Mouse (Mus musculus) forelimb bud, embryonic 11.5 days (tissue): ENCODE measurements around the gene Echdc3.

Experiments used
- DNase-seq: peaks from one replicate; pipeline ENCODE4 v3.0.0-alpha.2; 2012; ENCODE audit warnings: low read depth, low spot score

Gene Echdc3

GRCm38 (mm10) chr2:6212724-6213511 lies at the start of gene Echdc3:
Gene Echdc3, minus strand, starts transcription at chr2:6213033.
- DNase-seq: peak; percentile 82

- DNase-seq: no peak
Measured at GRCm38 (mm10) chr2:6261718-6262117, 48.9 kb upstream of the Echdc3 start.

- DNase-seq: no peak
Measured at GRCm38 (mm10) chr2:6261201-6261672, 48.4 kb upstream of the Echdc3 start.

- no peak for DNase-seq
Measured at GRCm38 (mm10) chr2:6260661-6261060, 47.8 kb upstream of the Echdc3 start.

- DNase-seq: no peak
Measured at GRCm38 (mm10) chr2:6259182-6259581, 46.3 kb upstream of the Echdc3 start.

- no peak for DNase-seq
Measured at GRCm38 (mm10) chr2:6258026-6258425, 45.2 kb upstream of the Echdc3 start.

- no peak for DNase-seq
Measured at GRCm38 (mm10) chr2:6257146-6257545, 44.3 kb upstream of the Echdc3 start.

- peak; percentile 25 for DNase-seq
Measured at GRCm38 (mm10) chr2:6255989-6256841, 43.4 kb upstream of the Echdc3 start.

GRCm38 (mm10) chr2:6255402-6255988 lies 42.7 kb upstream of the Echdc3 start:
- DNase-seq: no peak

GRCm38 (mm10) chr2:6252491-6252890 lies 39.7 kb upstream of the Echdc3 start:
- DNase-seq: no peak

- no peak for DNase-seq
Measured at GRCm38 (mm10) chr2:6251076-6251496, 38.3 kb upstream of the Echdc3 start.

- DNase-seq: no peak
Measured at GRCm38 (mm10) chr2:6241446-6241845, 28.6 kb upstream of the Echdc3 start.

- DNase-seq: no peak
Measured at GRCm38 (mm10) chr2:6240072-6240471, 27.2 kb upstream of the Echdc3 start.

- no peak for DNase-seq
Measured at GRCm38 (mm10) chr2:6239333-6239732, 26.5 kb upstream of the Echdc3 start.

GRCm38 (mm10) chr2:6238679-6239078 lies 25.8 kb upstream of the Echdc3 start:
- DNase-seq: no peak

GRCm38 (mm10) chr2:6238244-6238643 lies 25.4 kb upstream of the Echdc3 start:
- DNase-seq: no peak

- DNase-seq: no peak
Measured at GRCm38 (mm10) chr2:6233353-6233752, 20.5 kb upstream of the Echdc3 start.

- DNase-seq: no peak
Measured at GRCm38 (mm10) chr2:6232755-6233154, 19.9 kb upstream of the Echdc3 start.

GRCm38 (mm10) chr2:6230865-6231264 lies 18.0 kb upstream of the Echdc3 start:
- DNase-seq: no peak

- DNase-seq: no peak
Measured at GRCm38 (mm10) chr2:6229597-6230290, 16.9 kb upstream of the Echdc3 start.

GRCm38 (mm10) chr2:6227059-6227445 lies 14.2 kb upstream of the Echdc3 start:
- no peak for DNase-seq
